Mouse (Mus musculus) gonadal fat pad, adult 2 months (tissue): ENCODE measurements around the gene Bmp8a. TPM values are rescaled to one million over a fixed set of nuclear protein-coding genes. Genes with fewer than 3 reads are reported as not detected.
"Not testable (repeated sequence)": the region's sequence is repeated elsewhere in the genome, so short reads cannot be mapped to it uniquely, and the experiment has no call there.

ENCODE experiments used
- DNase-seq: peaks from one replicate; pipeline ENCODE4 v3.0.0-alpha.2; 2012; ENCODE audit warnings: low read depth
- polyA plus RNA-seq: library from polyadenylated mRNA; depleted of rRNA; stranded (reverse); fragments of >200 nt; gene quantifications from 2 replicates; pipeline ENCODE4 v1.2.3, GENCODE M21; 2012

Bmp8a gene
- polyA plus RNA-seq, 1 experiment = 3.1 TPM

DNA sequence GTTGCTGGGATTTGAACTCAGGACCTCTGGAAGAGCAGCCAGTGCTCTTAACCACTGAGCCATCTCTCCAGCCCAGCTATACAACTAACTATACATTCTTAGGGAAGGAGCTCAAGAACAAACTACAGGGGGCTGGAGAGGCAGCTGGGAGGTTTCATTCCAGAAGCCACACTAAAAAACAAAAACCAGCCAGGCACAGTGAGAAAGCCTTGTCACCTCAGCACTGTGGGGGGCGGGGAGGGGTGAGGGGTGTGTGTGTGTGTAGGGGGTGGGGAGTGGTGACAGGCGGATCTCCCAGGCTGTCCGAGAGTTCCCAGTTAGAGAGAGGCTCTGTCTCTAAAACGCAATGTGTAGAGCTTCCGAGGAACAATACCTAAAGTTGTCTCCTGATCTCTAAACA lies 11.7 kb downstream of the Bmp8a start:
- DNase-seq = no peak

DNA sequence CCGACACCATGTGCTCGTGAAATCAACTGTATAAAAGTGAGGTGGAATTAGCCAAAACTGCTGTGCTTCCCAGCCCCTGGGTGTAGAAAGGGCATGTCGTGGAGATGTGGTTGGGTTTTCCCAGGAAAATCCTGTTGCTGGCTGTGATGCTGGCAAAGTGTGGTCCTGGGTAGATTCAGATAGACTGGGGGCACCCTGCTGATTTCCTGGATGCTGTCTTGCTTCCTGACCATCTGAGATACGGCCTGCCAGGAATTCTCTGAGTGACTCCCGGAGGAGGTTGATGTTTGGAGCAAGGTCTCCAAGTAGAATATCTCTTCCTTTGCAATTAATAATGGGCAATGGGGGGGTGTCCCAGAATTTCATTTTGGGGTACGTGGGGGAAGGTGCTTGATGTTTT lies 14.1 kb downstream of the Bmp8a start:
- no peak for DNase-seq

DNA sequence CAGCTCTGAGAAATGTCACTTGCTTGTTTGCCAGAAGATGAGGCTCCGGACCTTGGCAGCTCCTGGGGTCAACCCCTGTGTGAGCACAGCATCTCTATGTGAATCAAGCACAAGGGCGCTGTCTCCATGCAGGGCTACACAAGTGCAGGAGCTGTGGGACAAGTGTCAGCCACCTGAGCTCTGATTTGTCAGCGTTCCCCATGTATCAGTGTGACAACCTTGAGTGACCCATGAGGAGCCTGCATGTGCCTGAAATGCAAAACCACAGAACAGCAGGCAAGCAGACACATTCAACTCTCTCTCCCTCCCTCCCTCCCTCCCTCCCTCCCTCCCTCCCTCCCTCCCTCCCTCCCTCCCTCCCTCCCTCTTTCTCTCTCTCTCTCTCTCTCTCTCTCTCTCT lies 15.4 kb downstream of the Bmp8a start:
- DNase-seq = no peak

DNA sequence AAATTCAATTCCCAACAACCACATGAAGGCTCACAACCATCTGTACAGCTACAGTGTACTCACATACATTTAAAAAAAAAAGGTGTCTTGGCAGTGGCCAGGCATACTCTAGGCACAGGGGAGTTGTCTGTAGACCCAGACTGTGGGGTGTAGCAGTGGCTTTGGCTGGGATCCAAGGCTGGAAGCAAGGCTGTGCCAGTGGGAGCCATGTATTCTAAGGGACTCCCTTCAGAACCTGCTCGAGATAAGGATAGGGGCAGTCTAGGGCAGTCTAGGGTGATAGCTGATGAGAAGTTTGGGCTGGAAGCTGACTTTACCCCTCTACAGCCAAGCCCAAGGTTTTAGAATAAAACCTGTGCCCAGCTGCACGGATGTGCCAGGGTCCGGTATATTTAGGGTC lies 17.0 kb downstream of the Bmp8a start:
- no peak for DNase-seq

DNA sequence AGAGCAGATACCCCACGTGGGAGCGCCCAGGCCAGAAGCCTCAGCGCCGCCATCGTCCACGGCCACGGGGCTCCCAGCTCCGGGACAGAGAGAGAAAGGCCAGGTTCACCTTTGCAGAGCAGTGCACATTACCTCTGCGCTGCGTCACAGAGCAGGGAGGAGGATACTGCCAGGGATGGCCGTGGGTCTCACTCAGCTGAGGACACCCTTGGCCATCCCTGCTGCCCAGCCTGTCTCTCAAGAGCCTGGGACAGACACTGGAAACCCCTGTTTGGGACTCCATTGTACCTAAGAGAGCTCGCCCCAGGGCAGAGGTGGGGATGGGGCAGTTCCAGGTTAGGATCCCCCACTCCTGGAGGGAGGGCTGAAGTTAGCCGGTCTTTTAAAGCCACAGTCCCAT lies 19.5 kb downstream of the Bmp8a start, which contains the start of gene Oxct2a:
Gene Oxct2a, minus strand, starts transcription at position 101 of the 400 bp plus-strand sequence.
- DNase-seq = no peak

DNA sequence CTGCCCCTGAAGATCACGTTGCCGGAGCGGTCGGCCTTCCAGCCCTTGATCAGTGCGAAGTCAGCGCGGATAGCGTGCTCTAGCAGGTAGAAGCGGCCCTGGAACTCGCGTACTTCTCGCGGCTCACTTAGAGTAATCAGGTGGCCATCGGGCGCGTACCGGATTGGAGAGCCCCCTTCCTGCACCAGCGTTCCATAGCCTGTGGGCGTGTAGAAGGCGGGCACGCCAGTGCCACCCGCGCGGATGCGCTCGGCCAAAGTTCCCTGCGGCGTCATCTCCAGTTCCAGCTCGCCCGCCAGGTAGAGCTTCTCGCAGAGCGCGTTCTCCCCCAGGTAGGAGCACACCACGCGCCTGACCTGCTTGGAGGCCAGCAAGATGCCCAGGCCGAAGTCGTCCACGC lies 20.1 kb downstream of the Bmp8a start:
- DNase-seq = not testable (repeated sequence)

DNA sequence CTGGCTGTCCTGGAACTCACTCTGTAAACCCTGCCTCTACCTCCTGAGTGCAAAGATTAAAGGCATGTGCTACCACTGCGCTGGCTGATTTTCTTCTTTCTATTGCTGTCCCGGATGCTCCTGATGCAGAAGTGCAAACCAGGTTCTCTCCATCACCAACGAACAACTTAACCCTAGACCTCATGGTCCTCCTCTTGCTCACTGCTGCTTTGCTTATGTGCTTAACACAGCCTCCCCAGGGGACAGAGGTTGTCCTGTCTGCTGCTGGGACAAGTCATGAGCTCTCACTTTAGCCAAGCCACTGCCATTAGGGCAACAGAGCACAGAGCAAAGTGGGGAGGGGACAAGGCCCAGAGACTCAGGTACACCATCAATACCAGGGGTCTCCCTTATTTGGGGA lies 28.6 kb downstream of the Bmp8a start:
- DNase-seq = no peak

DNA sequence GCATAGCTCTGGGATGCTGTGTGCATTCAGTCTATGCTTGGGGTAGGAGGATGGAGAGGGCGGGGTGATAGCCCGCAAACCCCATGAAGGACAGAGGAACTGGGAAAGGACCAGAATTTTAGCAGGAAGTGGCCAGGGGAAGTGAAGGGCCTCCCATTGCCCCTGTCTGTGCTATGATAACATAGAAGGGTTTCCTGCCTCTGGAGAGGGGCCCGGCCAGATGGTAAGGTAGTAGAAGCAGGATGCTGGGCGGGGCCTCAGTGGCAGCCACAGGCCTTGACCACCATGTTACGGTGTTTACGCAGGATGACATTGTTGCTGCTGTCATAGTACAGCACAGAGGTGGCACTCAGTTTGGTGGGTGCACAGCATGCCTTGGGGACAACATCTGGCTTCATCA lies 30.0 kb downstream of the Bmp8a start:
- no peak for DNase-seq

DNA sequence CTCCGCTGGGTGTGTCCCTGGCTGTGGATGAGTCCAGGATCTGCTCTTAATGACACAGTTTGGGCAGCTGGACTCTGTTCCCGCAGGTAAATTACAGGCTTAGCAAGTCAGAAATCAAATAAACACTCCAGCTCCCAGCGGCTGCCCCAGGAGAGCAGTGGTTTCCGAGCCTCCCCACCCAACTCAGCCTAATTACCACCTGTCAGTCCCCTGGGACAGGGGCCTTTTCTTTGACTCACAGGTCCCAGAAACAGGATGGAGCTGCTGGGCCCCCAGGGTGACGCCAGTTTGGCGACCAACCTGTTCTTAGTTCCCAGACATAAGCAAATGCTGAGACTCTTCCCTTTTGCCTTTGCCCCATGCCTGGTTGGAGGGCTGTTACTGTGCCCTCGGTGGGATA lies 31.2 kb downstream of the Bmp8a start:
- DNase-seq = no peak

DNA sequence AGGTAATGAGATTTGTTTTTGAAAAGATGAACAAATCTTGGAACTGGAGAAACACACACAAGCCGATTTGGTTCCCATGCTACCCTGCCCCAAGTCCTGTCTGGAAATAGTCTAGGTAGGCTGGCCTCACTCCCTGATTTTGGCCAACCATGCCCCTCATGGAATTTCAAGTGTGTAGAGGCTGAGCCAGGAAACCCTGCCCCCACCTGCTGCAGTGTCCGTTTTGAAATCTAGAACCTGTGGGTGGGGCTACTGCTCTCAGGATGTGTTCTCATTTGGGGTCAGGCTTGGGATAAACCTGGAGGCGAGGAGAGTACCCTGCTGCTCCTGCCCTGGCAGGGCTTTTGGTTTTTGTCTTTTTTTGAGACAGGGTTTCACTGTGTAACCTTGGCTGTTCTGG lies 34.8 kb downstream of the Bmp8a start:
- DNase-seq = no peak

DNA sequence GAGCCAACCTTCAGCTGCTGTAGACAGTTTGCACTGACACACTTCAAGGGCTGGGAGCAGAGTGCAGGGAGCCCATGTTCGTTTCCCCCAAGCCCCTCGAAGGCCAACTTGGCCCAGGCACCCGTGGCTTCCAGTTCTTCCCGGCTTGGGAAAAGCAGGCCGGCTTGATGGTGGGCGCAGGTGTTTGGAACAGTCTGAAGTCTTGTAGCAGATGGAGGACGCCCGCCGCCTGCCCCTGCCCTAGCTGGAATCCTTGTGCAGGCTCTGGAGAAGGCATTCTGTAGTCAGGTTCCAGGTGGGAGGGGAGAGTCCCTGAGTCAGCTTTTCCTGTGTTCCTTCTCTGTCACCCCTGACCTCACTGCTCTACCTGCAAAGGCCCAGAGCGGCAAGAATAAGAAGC lies 36.1 kb downstream of the Bmp8a start:
- DNase-seq = no peak

DNA sequence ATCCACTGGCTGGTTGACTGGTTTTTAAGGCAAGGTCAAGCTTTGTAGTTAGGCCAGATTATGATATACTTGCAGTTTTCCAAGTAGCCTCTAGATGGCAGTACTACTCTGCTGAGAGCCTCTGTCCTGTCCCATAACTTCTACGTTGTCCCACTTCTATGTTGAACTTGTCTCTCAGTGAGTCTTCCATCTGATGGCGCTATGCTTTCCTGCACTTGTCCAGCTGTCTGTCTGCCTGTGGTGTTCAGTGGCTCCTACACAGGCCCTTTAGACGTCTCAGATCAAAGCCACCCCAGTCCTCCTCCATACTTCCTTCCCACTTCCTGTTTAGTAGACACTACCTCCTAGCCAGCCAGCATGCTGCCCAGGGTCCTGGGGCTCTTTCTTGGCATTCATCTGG lies 37.3 kb downstream of the Bmp8a start:
- no peak for DNase-seq

DNA sequence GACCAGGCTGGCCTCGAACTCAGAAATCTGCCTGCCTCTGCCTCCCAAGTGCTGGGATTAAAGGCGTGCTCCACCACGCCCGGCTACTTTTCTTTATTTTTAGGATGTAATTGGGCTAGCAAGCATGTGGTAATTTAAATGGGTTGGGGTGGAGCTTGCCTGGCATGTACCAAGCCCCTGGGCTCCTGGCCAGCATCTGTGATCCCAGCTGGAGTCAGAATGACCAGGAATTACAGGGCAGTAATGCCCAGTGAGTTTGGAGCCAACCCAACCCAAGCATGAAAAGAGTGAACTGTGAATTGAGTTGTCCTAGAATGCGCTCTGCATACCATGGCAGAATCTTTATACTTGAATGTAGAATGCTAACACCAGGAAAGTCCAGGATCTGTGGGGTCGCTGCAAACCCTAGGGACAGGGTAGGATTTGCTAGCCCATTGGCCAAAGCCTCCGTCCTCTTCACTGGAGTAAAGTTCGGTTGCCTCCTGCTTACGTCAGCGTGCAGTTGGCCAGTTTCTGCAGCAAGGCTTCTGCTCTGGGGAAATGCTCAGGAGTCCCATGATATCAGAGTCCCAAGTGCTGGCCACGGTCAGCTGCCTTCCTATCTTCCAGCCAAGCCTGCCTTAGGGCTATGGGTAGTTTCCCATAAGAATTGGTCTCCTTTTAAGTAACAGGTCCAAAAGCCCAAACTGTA lies 43.9 kb downstream of the Bmp8a start:
- DNase-seq = no peak

DNA sequence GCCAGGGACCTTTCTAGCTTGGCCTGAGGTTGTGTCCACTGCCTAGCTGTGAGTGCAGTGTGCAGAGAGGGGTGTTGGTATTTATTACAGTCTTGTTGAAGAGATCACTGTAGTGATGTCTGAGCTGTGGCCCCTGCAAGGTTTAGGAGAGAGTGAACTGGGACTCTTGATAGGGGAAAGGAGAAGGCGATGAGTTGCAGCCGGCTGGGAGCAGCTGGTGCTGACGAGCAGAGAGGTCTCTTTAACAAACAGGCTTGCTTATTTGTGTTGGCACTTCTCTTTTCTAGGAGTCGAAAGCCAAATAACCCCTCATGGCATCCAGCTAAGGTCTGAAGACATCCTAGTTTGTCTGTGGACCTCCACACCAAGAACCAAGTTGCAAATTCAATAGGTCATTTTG lies 44.8 kb downstream of the Bmp8a start:
- no peak for DNase-seq

DNA sequence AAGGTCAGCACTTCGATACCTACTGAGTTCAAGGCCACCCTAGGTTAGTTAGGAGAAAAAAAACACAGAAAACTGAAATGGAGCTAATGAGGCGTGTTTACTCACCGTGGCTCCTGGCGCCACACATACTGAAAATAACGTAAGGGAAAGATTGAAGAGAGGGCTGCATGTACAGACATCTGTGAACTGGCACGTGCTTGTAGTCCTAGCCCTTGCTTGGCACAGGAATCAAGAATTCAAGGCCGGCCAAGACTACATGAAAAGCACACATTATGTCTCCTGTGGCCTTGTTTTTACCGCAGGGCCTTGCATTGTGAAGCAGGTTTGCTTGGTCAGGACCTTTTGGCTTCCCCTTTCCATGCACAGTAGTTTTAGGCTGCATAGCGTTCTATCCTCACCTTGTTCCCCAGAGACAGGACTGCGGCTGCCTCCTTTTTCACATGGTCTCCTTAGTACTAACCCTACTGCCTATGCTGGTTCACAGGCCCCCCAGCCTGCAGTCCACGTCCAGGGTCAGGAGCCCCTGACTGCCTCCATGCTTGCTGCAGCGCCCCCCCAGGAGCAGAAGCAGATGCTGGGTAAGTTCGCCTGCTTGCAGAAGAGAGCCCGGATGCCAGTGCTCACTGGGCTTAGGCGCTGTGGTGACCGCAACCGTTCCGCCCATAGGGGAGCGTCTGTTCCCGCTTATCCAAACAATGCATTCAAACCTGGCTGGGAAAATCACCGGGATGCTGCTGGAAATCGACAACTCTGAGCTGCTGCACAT lies 45.7 kb downstream of the Bmp8a start:
- DNase-seq = peak; percentile 70

DNA sequence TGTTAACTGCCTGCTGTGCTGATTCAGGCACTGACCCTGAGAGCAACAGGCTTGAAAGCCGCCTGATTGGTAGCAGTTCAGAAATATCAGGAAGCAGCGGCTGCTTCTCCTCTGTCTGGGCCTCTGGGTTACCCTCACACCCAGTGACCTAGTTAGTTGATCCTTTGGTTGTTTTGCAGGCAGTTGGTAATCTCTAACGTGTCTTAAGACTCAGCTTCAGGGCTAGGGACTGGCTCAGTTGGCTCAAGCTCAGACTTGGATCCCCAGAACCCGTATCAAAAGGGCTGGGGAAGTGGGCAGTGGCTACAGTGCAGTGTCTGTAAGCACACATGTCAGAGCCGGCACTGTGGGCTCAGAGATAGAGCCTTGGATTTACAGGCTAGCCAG lies 46.9 kb downstream of the Bmp8a start:
- DNase-seq = no peak

DNA sequence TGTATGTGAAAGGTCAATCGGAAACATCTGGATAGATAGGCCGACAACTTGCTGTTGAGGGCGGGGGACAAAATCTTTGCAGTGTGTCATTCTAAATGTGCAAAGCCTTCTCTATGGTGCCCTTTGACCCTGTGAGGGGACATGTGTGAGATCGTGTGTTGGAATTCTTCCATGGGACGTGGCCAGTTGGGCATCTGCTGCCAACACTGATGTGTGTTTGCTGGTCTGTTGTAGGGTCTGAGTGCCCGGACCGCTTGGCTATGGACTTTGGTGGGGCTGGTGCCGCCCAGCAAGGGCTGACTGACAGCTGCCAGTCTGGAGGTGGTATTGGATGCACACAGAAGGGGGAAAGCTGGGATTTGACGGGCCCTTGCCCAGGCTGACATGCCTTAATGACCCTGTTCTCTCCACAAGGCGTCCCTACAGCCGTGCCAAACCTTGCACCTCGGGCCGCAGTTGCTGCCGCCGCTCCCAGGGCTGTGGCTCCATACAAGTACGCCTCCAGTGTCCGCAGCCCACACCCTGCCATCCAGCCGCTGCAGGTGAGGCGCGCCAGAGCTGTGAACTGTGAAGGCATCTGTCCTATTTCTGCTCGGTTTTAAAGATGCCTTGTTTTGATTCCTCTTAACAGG lies 47.4 kb downstream of the Bmp8a start:
- DNase-seq = no peak

DNA sequence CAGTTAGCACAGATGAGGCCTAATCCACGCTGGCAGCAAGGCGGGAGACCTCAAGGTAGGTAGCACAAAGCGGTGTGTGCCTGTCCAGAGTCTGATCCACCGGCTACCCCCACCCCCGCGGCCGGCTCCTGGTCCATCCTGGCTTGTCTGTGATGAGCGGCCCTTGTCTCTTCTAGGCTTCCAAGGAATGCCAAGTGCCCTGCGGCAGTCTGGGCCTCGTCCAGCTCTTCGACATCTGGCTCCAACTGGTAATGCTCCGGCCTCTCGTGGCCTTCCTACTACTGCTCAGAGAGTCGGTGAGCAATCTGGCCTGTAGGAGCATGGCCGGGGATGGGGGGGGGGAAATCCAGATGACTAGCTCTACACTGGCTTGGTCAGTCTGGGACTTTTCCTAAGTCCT lies 48.0 kb downstream of the Bmp8a start:
- DNase-seq = not testable (repeated sequence)

DNA sequence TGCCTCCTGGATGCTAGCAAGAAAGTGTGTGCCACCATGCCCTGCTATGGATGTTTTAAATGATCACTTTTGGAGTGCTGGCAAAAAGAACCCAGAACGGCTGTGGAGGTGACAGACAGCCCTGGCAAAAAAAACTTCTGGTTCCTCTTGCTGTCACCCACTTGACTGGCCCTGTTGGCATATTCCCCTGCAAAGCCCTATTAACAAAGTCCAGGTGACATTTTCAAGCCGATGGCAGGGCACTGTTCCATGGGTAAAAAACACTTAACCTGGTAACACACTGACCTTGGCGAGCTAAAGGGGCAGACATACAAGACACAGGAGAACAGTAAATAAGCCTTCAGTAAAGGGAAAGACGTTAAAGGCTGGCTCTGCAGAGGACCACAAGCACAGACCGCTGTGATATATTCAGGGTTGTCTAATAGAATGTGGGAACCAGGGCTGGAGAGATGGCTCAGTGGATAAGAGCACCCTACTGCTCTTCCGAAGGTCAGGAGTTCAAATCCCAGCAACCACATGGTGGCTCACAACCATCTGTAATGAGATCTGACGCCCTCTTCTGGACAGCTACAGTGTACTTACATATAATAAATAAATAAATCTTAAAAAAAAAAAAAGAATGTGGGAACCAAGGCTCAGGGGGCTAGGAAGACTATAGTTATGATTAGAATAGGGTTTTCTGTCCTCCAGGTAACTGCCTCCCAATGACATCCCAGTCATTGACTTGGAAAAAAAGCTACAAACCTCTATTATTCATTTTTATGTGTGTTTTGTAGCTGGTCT lies 49.2 kb downstream of the Bmp8a start:
- no peak for DNase-seq

DNA sequence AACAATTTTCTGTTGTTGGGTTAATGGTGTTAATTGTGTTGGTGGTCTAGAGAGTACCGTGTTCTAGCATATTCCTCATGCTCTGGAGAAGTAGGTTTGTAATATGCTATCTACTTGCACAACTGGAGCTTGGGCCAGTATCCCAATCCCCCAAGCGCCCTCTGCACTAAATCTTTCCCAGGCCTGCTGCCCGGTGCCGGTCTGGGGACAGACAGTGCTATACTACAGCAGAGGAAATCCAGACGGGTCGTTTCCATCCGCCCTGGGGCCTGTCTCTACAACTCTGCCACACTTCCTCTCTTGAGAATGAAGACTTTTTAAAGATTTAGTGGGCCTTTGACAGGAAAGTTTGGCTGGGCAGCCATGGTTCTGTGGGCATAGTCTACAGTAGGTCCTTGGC lies 50.1 kb downstream of the Bmp8a start:
- no peak for DNase-seq

DNA sequence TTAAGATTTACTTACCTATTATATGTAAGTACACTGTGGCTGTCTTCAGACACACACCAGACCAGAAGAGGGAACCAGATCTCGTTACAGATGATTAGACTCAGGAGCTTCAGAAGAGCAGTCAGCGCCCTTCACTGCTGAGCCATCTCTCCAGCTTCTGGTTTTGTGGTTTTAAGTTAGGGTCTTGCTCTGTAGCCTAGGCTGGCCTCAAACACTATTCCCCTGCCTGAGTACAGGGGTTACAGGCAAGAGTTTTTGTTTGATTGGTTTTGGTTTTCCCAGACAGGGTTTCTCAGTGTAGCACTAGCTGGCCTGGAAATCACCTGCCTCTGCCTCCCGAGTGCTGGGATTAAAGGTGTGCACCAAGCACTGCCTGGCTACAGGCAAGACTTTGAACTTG lies 50.7 kb downstream of the Bmp8a start:
- DNase-seq = no peak

DNA sequence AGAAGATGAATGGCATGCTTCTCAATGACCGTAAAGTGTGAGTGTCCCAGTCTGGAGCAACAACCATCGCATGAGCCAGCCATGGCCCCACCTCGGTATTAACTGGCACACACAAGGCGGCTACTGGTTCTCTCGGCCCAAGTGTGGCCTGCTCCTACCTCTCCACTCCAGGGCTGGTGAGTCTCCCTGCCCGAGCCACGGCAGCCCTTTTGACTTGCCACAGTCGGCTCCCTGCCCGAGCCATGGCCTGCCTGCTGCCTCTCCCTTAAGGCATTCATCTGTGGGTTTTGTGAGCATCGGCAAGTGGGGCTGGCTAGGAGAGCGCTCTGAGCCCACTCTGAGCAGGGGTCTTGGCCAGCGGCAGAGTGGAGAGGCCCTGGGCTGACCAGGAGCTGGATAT lies 54.0 kb downstream of the Bmp8a start:
- no peak for DNase-seq
